Mouse (Mus musculus): ENCODE measurements around the gene Lrrfip2. TPM values are rescaled to one million over a fixed set of nuclear protein-coding genes. Genes with fewer than 3 reads are reported as not detected.

Gene Lrrfip2
- polyA plus RNA-seq, 1 experiment from 2014 or later: 38.7 TPM

GRCm38 (mm10) chr9:111207683-111208082 is 90.3 kb downstream of the Lrrfip2 start:
- H3K9ac ChIP-seq: no peak overlapping the region
- WGBS: 37% methylated on average over 3 of the region's 3 CpGs
- no peaks in the 10 kb centered on the region for H3K27me3 ChIP-seq (replicated peaks)
- H3K4me3 ChIP-seq (replicated peaks): no peak overlapping the region
- no peak overlapping the region for H3K4me2 ChIP-seq
- H3K36me3 ChIP-seq: 0 out of 2 replicates have a peak, but pooled peaks cover 8% of the 10 kb centered on the region
- no peaks in the 10 kb centered on the region for H3K4me1 ChIP-seq
- H3K9me3 ChIP-seq: no peaks in the 10 kb centered on the region
- ATAC-seq (ENCODE audit: insufficient read depth, low FRiP score, low read depth): no peak
- no peak overlapping the region for H3K27ac ChIP-seq

- Histone ChIP-seq H3K9ac (no peak overlapping the region), H3K4me3 (replicated peaks) (no peak overlapping the region), H3K27ac (no peak overlapping the region), H3K27me3 (replicated peaks) (no peaks in the 10 kb centered on the region), H3K4me2 (no peak overlapping the region), H3K4me1 (no peaks in the 10 kb centered on the region), H3K9me3 (no peaks in the 10 kb centered on the region), H3K36me3 (0 out of 2 replicates have a peak, but pooled peaks cover 8% of the 10 kb centered on the region)
- ATAC-seq (ENCODE audit: insufficient read depth, low FRiP score, low read depth): no peak
- 95% methylated on average over 3 of the region's 3 CpGs for WGBS
Observed at GRCm38 (mm10) chr9:111208185-111208584, 90.8 kb downstream of the Lrrfip2 start.

GRCm38 (mm10) chr9:111209158-111209699 is 91.8 kb downstream of the Lrrfip2 start:
- H3K4me2 ChIP-seq: no peak overlapping the region
- H3K27ac ChIP-seq: no peak overlapping the region
- ATAC-seq (ENCODE audit: insufficient read depth, low FRiP score, low read depth): no peak
- no peaks in the 10 kb centered on the region for H3K9me3 ChIP-seq
- 91% methylated on average over 7 of the region's 7 CpGs for WGBS
- H3K27me3 ChIP-seq (replicated peaks): no peaks in the 10 kb centered on the region
- H3K9ac ChIP-seq: no peak overlapping the region
- H3K36me3 ChIP-seq: 0 out of 2 replicates have a peak, but pooled peaks cover 9% of the 10 kb centered on the region
- no peak overlapping the region for H3K4me3 ChIP-seq (replicated peaks)
- H3K4me1 ChIP-seq: no peaks in the 10 kb centered on the region

DNA sequence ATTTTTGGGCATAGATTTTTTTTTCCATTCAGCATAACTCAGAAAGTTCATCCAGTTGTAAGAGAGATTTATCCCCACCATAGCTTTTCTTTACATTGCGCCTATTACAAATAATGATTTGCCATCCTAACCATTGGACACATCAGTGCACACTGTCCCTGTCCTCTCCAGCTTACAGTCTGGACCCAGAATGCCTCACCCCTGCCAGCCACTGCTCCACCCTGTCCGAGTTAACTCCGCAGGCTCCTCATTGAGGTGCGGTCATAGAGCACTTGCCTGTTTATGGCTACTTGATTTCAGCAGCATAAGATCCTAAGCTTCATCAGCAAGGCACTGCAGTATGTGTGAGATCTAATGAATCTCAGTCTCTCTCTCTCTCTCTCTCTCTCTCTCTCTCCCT is 93.0 kb downstream of the Lrrfip2 start:
- Histone ChIP-seq H3K36me3 (0 out of 2 replicates have a peak, but pooled peaks cover 10% of the 10 kb centered on the region), H3K4me1 (no peaks in the 10 kb centered on the region), H3K27me3 (replicated peaks) (no peaks in the 10 kb centered on the region), H3K9me3 (no peaks in the 10 kb centered on the region), H3K27ac (no peak overlapping the region), H3K9ac (no peak overlapping the region), H3K4me2 (no peak overlapping the region), H3K4me3 (replicated peaks) (no peak overlapping the region)
- WGBS: 82% methylated on average over 4 of the region's 4 CpGs
- no peak for ATAC-seq (ENCODE audit: insufficient read depth, low FRiP score, low read depth)

DNA sequence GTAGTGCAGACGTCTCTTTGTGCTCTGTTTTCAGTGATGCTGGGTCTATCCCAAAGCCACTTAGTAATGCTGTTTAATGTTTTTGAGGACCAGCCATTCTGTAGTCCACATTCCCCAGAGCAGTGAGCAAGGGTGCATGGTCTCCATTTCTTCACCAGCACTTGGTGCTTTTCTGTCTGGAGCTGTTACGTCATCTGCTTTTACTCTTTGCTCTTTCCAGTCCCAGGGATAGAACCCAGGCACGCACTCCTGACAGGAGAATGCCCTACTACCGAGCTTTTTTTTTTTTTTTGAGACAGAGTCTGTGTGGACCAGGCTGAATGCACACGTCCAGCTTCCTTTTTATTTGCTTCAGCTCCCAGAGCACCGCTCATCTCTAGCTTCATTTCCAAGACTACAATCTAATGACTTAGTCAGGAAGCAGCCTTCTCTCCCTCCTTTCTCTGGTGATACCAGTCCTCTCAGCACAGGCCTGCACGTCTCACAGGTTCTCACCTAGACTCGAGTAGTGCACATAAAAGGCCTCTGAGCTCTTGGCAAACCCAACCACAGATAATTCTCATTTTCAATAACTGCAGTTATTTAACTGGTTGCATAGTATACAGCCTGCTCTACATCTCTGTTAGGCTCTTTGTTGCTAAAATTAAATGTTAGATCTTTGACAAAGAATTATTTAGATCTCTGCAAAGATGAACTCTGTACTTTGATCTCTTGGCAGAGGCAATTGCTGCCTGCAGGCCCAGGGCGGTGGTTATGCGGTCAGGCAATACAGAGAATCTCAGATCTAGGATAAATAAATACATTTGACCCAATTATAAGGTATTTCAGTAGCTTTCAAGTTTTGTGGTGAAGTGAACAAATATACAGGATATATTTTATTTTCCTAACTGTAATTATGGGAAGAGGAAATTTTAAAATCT is 94.0 kb downstream of the Lrrfip2 start:
- Histone ChIP-seq H3K4me2 (no peak overlapping the region), H3K9ac (no peak overlapping the region), H3K4me1 (no peaks in the 10 kb centered on the region), H3K36me3 (peaks cover 8% of the 10 kb centered on the region; the same call in 1 of the 2 replicates), H3K27ac (no peak overlapping the region), H3K27me3 (replicated peaks) (no peaks in the 10 kb centered on the region), H3K9me3 (no peaks in the 10 kb centered on the region), H3K4me3 (replicated peaks) (no peak overlapping the region)
- 70% methylated on average over 10 of the region's 10 CpGs for WGBS
- peak; percentile 18; the same call in 1 of the 2 replicates for ATAC-seq (ENCODE audit: insufficient read depth, low FRiP score, low read depth)

DNA sequence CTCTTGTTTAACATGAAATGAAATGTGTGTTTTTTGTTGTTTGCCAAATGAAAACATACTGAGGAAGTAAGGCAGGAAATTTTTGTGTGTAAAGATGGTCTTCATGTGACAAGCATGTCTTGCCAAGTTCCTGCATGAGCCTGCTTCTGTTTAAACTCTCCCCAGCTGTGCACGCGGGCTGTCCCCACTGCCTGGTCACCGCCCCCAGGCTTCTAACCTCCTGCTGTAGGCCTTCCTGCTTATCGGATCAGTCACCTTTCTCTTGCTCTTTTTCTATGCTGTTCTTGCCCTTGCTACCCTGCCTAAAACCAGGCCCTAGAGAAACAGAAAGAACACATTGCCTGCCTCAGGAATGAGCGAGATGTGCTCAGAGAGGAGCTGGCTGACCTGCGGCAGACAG is 96.1 kb downstream of the Lrrfip2 start:
- no peak overlapping the region for H3K9ac ChIP-seq
- no peak overlapping the region for H3K27ac ChIP-seq
- no peaks in the 10 kb centered on the region for H3K9me3 ChIP-seq
- peaks cover 4% of the 10 kb centered on the region; the same call in 1 of the 2 replicates for H3K36me3 ChIP-seq
- peak; percentile 39; the same call in 1 of the 2 replicates for ATAC-seq (ENCODE audit: insufficient read depth, low FRiP score, low read depth)
- WGBS: 53% methylated on average over 6 of the region's 6 CpGs
- H3K4me2 ChIP-seq: no peak overlapping the region
- no peaks in the 10 kb centered on the region for H3K27me3 ChIP-seq (replicated peaks)
- no peaks in the 10 kb centered on the region for H3K4me1 ChIP-seq
- no peak overlapping the region for H3K4me3 ChIP-seq (replicated peaks)

- Histone ChIP-seq H3K27ac (no peak overlapping the region), H3K4me2 (no peak overlapping the region), H3K27me3 (replicated peaks) (no peaks in the 10 kb centered on the region), H3K4me3 (replicated peaks) (no peak overlapping the region), H3K9ac (no peak overlapping the region), H3K36me3 (peaks cover 4% of the 10 kb centered on the region), H3K9me3 (no peaks in the 10 kb centered on the region), H3K4me1 (no peaks in the 10 kb centered on the region)
- ATAC-seq (ENCODE audit: insufficient read depth, low FRiP score, low read depth): no peak
Observed at GRCm38 (mm10) chr9:111216424-111216823, 99.0 kb downstream of the Lrrfip2 start.

DNA sequence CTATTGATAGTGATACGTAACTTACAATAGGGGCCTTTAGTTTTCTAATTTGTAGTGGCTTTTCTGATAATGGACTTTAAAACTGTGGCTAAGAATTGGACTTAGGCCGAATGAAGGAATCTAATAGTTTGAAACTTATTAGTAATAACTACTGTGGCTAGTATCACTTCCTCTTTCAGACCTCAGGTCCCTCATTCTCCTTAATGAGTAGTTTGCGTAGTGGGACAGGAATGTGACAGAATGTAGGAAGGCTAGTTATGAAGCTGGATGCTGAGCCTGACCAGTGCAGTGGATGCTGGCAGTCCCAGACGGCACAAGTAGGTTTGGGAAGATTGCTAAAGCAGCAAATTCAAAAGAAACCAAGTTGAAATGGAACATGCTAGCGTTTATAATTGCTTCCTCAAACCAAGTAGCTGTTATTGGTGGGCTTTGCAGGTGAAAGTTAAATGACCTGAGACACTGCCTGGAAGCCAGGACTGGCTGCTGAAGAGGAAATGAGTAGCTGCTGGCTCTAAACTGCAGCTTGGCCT is 103.2 kb downstream of the Lrrfip2 start:
- no peak overlapping the region for H3K4me3 ChIP-seq (replicated peaks)
- peaks cover 3% of the 10 kb centered on the region for H3K36me3 ChIP-seq
- WGBS: 92% methylated on average over 5 of the region's 5 CpGs
- no peak overlapping the region for H3K27ac ChIP-seq
- no peak for ATAC-seq (ENCODE audit: insufficient read depth, low FRiP score, low read depth)
- H3K9ac ChIP-seq: no peak overlapping the region
- H3K4me1 ChIP-seq: no peaks in the 10 kb centered on the region
- no peak overlapping the region for H3K4me2 ChIP-seq
- H3K27me3 ChIP-seq (replicated peaks): no peaks in the 10 kb centered on the region
- no peaks in the 10 kb centered on the region for H3K9me3 ChIP-seq

DNA sequence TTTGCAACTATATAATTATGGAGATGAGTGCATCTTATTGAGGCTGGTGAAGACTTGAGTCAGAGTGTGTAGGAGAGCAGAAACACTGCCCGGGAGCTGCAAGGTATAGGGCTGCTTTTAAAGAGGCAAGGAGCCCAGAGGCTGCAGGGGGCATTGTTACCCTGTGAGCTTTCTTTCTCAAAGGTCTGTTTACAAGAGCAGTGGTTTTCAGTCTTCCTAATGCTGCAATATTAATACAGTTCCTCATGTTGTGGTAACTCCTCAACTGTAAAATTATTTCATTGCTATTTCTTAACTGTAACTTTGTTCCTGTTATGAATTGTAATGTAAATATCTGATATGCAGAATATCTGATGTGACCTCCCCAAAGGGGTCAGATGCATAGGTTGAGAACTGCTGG is 104.2 kb downstream of the Lrrfip2 start:
- Histone ChIP-seq H3K36me3 (peaks cover 6% of the 10 kb centered on the region; the same call in 1 of the 2 replicates), H3K9me3 (no peaks in the 10 kb centered on the region)
- WGBS: 81% methylated on average over 1 of the region's 1 CpGs

DNA sequence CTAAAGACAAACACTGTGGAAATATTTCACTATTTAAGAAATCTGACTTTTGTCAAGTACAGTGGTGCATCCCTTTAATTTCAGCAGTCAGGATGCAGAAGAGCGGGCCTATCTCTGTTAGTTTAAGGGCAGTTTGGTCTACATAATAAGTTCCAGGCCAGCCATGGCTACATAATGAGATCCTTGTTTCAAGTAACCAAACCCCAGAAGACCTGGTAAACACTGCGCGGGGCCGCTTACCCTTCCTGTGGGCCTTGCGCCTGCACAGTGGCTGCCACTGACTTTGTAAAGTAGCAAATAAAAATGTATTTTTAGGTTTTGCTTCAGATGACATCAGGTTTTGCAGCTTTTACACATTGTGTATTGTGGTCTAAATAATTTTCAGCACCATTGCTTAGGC is 106.0 kb downstream of the Lrrfip2 start:
- Histone ChIP-seq H3K4me2 (no peak overlapping the region), H3K36me3 (peaks cover 10% of the 10 kb centered on the region), H3K9me3 (no peaks in the 10 kb centered on the region), H3K9ac (no peak overlapping the region), H3K4me3 (replicated peaks) (no peak overlapping the region), H3K4me1 (no peaks in the 10 kb centered on the region), H3K27ac (no peak overlapping the region), H3K27me3 (replicated peaks) (no peaks in the 10 kb centered on the region)
- no peak for ATAC-seq (ENCODE audit: insufficient read depth, low FRiP score, low read depth)
- 92% methylated on average over 5 of the region's 5 CpGs for WGBS

More for the DNA sequence above, 104.2 kb downstream of the Lrrfip2 start:
- no peak for ATAC-seq (ENCODE audit: insufficient read depth, low FRiP score, low read depth)
- Histone ChIP-seq H3K4me2 (no peak overlapping the region), H3K27me3 (replicated peaks) (no peaks in the 10 kb centered on the region), H3K4me1 (no peaks in the 10 kb centered on the region), H3K9ac (no peak overlapping the region), H3K4me3 (replicated peaks) (no peak overlapping the region), H3K27ac (no peak overlapping the region)

DNA sequence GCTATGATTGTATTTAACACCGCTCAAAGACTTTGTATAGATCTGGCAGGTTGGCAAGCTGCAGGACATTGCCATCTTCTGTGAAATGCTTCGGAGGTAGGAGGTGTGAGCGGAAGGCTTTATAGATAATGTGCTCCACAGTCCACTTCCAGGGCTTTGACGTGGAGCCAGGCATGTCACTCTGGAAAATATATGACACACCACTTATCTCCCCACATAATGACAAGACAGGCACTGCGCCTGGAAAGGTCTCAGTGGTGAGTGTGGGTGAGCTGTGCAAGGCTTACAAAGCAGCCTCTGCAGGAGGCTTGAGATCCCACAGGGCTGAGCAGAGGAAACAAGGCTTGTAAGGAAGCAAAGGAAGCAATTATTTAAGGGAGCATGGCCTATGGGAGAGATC is 111.1 kb downstream of the Lrrfip2 start:
- Histone ChIP-seq H3K9ac (no peak overlapping the region), H3K27ac (no peak overlapping the region), H3K27me3 (replicated peaks) (no peaks in the 10 kb centered on the region), H3K4me3 (replicated peaks) (no peak overlapping the region), H3K9me3 (no peaks in the 10 kb centered on the region), H3K4me1 (no peaks in the 10 kb centered on the region), H3K36me3 (peaks cover 18% of the 10 kb centered on the region), H3K4me2 (no peak overlapping the region)
- no peak for ATAC-seq (ENCODE audit: insufficient read depth, low FRiP score, low read depth)
- WGBS: 74% methylated on average over 5 of the region's 5 CpGs

- no peaks in the 10 kb centered on the region for H3K4me1 ChIP-seq
- ATAC-seq (ENCODE audit: insufficient read depth, low FRiP score, low read depth): no peak; the same call in 1 of the 2 replicates
- WGBS: 91% methylated on average over 9 of the region's 9 CpGs
- peaks cover 22% of the 10 kb centered on the region for H3K36me3 ChIP-seq
- H3K27ac ChIP-seq: no peak overlapping the region
- H3K9me3 ChIP-seq: no peaks in the 10 kb centered on the region
- H3K4me2 ChIP-seq: no peak overlapping the region
- H3K27me3 ChIP-seq (replicated peaks): no peaks in the 10 kb centered on the region
- H3K9ac ChIP-seq: no peak overlapping the region
- H3K4me3 ChIP-seq (replicated peaks): no peak overlapping the region
Observed at GRCm38 (mm10) chr9:111234701-111235100, 117.3 kb downstream of the Lrrfip2 start.
